Mouse (Mus musculus) heart, adult 18-20 months (tissue): ENCODE measurements at regions not wholly inside any gene's neighbourhood (a gene's known extent, or its start where the extent isn't known, plus 50 kb on each side); places are given as distances from the start of the nearest gene placed in this dataset.

Experiments used
- DNase-seq, 2 experiments: peaks; one replicate each; pipeline ENCODE4 v3.0.0; 2021 to 2022; ENCODE audit warnings: mixed read lengths in 1 of 2

GRCm38 (mm10) chr11:19073265-19073664 is 54.5 kb upstream of the Meis1 start:
- DNase-seq: no peak

GRCm38 (mm10) chr11:19073887-19074564 is 55.2 kb upstream of the Meis1 start:
- no peak for DNase-seq

GRCm38 (mm10) chr11:19091101-19091857 is 72.5 kb upstream of the Meis1 start:
- DNase-seq: peak; percentile 5 to 21

GRCm38 (mm10) chr11:19092967-19093745 is 74.4 kb upstream of the Meis1 start:
- no peak for DNase-seq

- DNase-seq: no peak
Measured at GRCm38 (mm10) chr11:19093749-19094148, 75.0 kb upstream of the Meis1 start.

GRCm38 (mm10) chr11:19094183-19094582 is 75.4 kb upstream of the Meis1 start:
- no peak for DNase-seq

GRCm38 (mm10) chr11:19102981-19103568 is 84.3 kb upstream of the Meis1 start:
- DNase-seq: no peak

GRCm38 (mm10) chr11:19107180-19107579 is 88.4 kb upstream of the Meis1 start:
- DNase-seq: no peak

GRCm38 (mm10) chr11:19109055-19109454 is 90.3 kb upstream of the Meis1 start:
- DNase-seq: no peak

- no peak for DNase-seq
Measured at GRCm38 (mm10) chr11:19111916-19112575, 93.3 kb upstream of the Meis1 start.

- DNase-seq: no peak
Measured at GRCm38 (mm10) chr11:19117121-19117520, 98.3 kb upstream of the Meis1 start.

GRCm38 (mm10) chr11:19118258-19118657 is 99.5 kb upstream of the Meis1 start:
- no peak for DNase-seq

- peak; percentile 44 to 66 for DNase-seq
Measured at GRCm38 (mm10) chr11:19119927-19120827, 101.4 kb upstream of the Meis1 start.

GRCm38 (mm10) chr11:19120871-19121270 is 102.1 kb upstream of the Meis1 start:
- no peak for DNase-seq

- no peak for DNase-seq
Measured at GRCm38 (mm10) chr11:19135375-19136050, 116.7 kb upstream of the Meis1 start.

- peak; percentile 88 to 89 for DNase-seq
Measured at GRCm38 (mm10) chr11:19138423-19138822, 119.6 kb upstream of the Meis1 start.

GRCm38 (mm10) chr11:19138831-19139230 is 120.0 kb upstream of the Meis1 start:
- no peak for DNase-seq

GRCm38 (mm10) chr11:19143267-19144000 is 124.6 kb upstream of the Meis1 start:
- DNase-seq: peak; percentile 70 to 84

GRCm38 (mm10) chr11:19144506-19144905 is 125.7 kb upstream of the Meis1 start:
- no peak for DNase-seq

- DNase-seq: no peak
Measured at GRCm38 (mm10) chr11:19145263-19145662, 126.5 kb upstream of the Meis1 start.
